Mouse (Mus musculus) liver, embryonic 14.5 days (tissue): ENCODE measurements around the gene Sec62. TPM values are rescaled to one million over a fixed set of nuclear protein-coding genes. Genes with fewer than 3 reads are reported as not detected.
A peak's percentile ranks its signal among the peaks of the same experiment; 100 is the strongest.

Experiments used
- ATAC-seq: fragments of 200-750 bp; cut with Nextera tagmentation; 2 replicates; pipeline ENCODE4 v1.8.0; 2017; ENCODE audit warnings: moderate number of reproducible peaks, mild to moderate bottlenecking, moderate library complexity; ENCODE audit not compliant: insufficient read depth
- DNase-seq, 3 experiments: peaks; one replicate each; pipeline ENCODE4 v3.0.0-alpha.2; 2012 to 2013; ENCODE audit warnings: low read depth in 3 of 3, low spot score in 3 of 3
- H3K27ac ChIP-seq: fragments of 300-500 bp; sonication (generic); 2 replicates; pipeline ENCODE4 v1.5.1; 2014; ENCODE audit warnings: moderate library complexity, mild to moderate bottlenecking, control low read depth, inconsistent platforms
- H3K27me3 ChIP-seq: fragments of 300-500 bp; sonication (generic); 2 replicates; pipeline ENCODE4 v1.6.1; 2014; ENCODE audit warnings: mild to moderate bottlenecking, low read length, moderate library complexity; ENCODE audit not compliant: control insufficient read depth, insufficient read depth
- H3K36me3 ChIP-seq: fragments of 300-500 bp; sonication (generic); replicated peaks from 2 replicates; pipeline ENCODE4 v1.6.1; 2014; ENCODE audit warnings: low read depth; ENCODE audit not compliant: control insufficient read depth, insufficient read depth
- H3K4me1 ChIP-seq, 2 experiments: fragments of 200-500 bp in 1 of 2; fragments of 300-500 bp in 1 of 2; sonication (generic) in 1 of 2; replicated peaks; 2 replicates each; pipeline ENCODE4 v1.6.1; 2012 to 2014; ENCODE audit warnings: antibody characterized with exemption in 1 of 2, inconsistent platforms in 1 of 2, low read length in 1 of 2; ENCODE audit not compliant: control insufficient read depth in 2 of 2, insufficient read depth in 2 of 2
- H3K4me2 ChIP-seq: fragments of 300-500 bp; sonication (generic); 2 replicates; pipeline ENCODE4 v1.6.1; 2014; ENCODE audit warnings: low read depth, mild to moderate bottlenecking, control low read depth, moderate library complexity
- H3K4me3 ChIP-seq, 2 experiments: fragments of 200-500 bp in 1 of 2; fragments of 300-500 bp in 1 of 2; sonication (generic) in 1 of 2; 2 replicates each; pipeline ENCODE4 v1.5.1; 2012 to 2014; ENCODE audit warnings: low read depth in 2 of 2, low read length in 2 of 2, mild to moderate bottlenecking in 2 of 2, control low read depth in 1 of 2, inconsistent platforms in 1 of 2, moderate library complexity in 1 of 2; ENCODE audit not compliant: insufficient read depth in 1 of 2
- H3K9ac ChIP-seq: fragments of 300-500 bp; sonication (generic); replicated peaks from 2 replicates; pipeline ENCODE4 v1.6.1; 2014; ENCODE audit warnings: mild to moderate bottlenecking, control low read depth, moderate library complexity
- H3K9me3 ChIP-seq: fragments of 300-500 bp; sonication (generic); 2 replicates; pipeline ENCODE4 v1.6.1; 2016; ENCODE audit warnings: low read length, mixed read lengths; ENCODE audit not compliant: control insufficient read depth
- CTCF ChIP-seq: IDR thresholded peaks from 2 replicates; pipeline ENCODE4 v1.5.1; 2016; ENCODE audit warnings: antibody characterized with exemption, low read depth, control low read depth
- EP300 ChIP-seq: IDR thresholded peaks from 2 replicates; pipeline ENCODE4 v1.6.1; 2016; ENCODE audit warnings: antibody characterized with exemption, low read depth
- WGBS: fragments of 180-500 bp; shearing (Covaris S2); extraction: QIAGEN DNeasy Blood & Tissue Kit; methylation state at CpG from one replicate; pipeline ENCODE4 v1.1.7; 2014; ENCODE audit not compliant: insufficient replicate concordance; 5-methylcytosine and 5-hydroxymethylcytosine counted together
- polyA plus RNA-seq, 2 experiments: library from polyadenylated mRNA; depleted of rRNA in 1 of 2; stranded (reverse) in 1 of 2; unstranded in 1 of 2; fragments of >200 nt; fragmentation: Nextera tagmentation in 1 of 2; extraction: Ambion mirVana in 1 of 2; gene quantifications; 2 replicates each; pipeline versions ENCODE4 v1.2.1 to v1.2.3; 2012 to 2014

The Sec62 gene
- polyA plus RNA-seq, 2 experiments = 24.4 to 57.8 TPM

DNA sequence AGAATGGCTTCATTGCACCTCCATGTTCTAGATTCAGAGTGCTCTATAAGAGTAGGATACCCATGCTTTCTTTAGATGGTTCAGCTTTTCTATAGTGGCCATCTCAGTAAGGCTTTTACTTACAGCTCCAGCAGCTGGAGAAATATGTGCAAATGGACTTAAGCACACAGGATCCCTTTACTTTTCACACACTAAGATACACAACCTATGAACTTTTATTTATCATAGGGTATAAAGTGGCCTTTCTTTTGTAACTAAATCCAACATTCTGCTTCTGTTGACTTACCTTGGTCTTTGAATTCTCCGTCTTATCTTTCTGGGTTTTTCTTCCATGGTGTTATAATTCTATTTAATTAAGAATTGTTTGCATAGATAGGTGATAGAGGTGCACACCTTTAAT lies 21.1 kb upstream of the Sec62 start:
- Histone ChIP-seq H3K9ac (no peak overlapping the region), H3K4me1 (peaks cover 16 to 18% of the 10 kb centered on the region in 2 experiments), H3K4me2 (no peak overlapping the region), H3K9me3 (no peaks in the 10 kb centered on the region), H3K27me3 (no peaks in the 10 kb centered on the region; the same call in 1 of the 2 replicates), H3K36me3 (no peaks in the 10 kb centered on the region), H3K27ac (no peak overlapping the region), H3K4me3 (no peak overlapping the region)
- TF ChIP-seq CTCF = no peak
- ATAC-seq (no peak), DNase-seq (no peak)
- WGBS = 78% methylated on average over 1 of the region's 1 CpGs

GRCm38 (mm10) chr3:30772631-30773030 lies 20.0 kb upstream of the Sec62 start:
- Histone ChIP-seq H3K4me1 (peaks cover 7 to 11% of the 10 kb centered on the region in 2 experiments), H3K4me2 (no peak overlapping the region), H3K27me3 (no peaks in the 10 kb centered on the region; the same call in 1 of the 2 replicates), H3K36me3 (no peaks in the 10 kb centered on the region), H3K9ac (no peak overlapping the region), H3K4me3 (no peak overlapping the region), H3K9me3 (no peaks in the 10 kb centered on the region), H3K27ac (no peak overlapping the region)
- no peak for ATAC-seq
- TF ChIP-seq EP300 = no peak
- TF ChIP-seq CTCF = no peak
- 57% methylated on average over 4 of the region's 4 CpGs for WGBS
- DNase-seq = no peak

DNA sequence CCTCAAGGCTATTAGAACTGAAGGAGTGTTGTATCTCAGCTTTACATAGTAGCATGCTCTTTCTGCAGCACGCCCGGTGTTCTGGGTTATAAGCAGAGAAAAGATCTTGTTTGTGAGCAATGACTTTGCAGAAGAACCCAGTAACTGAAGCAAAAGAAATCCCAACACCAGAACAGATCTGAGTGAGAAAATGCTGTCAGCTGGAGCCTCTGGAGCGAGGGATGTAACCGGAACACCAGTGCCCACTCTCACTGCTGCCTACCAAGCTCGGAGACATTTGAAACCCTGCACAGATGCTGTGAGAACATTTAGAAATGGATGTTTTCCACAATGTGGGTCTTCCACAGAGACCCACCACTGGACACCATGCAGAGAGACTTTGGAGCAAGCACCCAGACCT lies 18.0 kb upstream of the Sec62 start:
- Histone ChIP-seq H3K27ac (no peak overlapping the region), H3K9ac (no peak overlapping the region), H3K27me3 (no peaks in the 10 kb centered on the region; the same call in 1 of the 2 replicates), H3K4me1 (peaks cover 3 to 13% of the 10 kb centered on the region in 2 experiments), H3K4me3 (no peak overlapping the region), H3K4me2 (no peak overlapping the region), H3K9me3 (no peaks in the 10 kb centered on the region), H3K36me3 (no peaks in the 10 kb centered on the region)
- no peak for TF ChIP-seq CTCF
- TF ChIP-seq EP300 = no peak
- ATAC-seq (no peak), DNase-seq (no peak)
- WGBS = 77% methylated on average over 5 of the region's 5 CpGs

DNA sequence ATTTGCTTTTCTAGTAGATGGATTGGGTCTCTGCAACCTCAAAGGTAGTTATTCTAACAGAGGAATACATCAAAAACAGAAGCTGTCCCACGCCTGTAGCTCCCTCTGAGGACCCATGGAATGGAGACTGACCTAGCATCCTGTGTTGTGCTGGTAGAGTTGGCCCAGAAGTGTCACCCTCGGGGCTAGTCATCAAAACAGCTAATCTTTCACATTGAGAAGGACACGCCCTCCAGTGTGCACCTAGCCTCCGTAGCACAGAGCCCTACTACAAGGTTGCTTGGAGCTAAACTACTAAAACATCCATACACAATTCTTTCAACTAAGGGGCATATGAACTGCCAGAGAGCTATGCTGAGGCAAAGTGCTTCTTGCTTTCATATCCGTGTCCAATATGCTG lies 14.7 kb upstream of the Sec62 start:
- ATAC-seq = peak; percentile 86

GRCm38 (mm10) chr3:30788531-30788930 lies 4.1 kb upstream of the Sec62 start:
- 33% methylated on average over 5 of the region's 5 CpGs for WGBS

More for the DNA sequence above, 14.7 kb upstream of the Sec62 start:
- no peak overlapping the region for H3K4me3 ChIP-seq
- DNase-seq = no peak
- no peak overlapping the region; the same call in 1 of the 2 replicates for H3K9ac ChIP-seq
- no peaks in the 10 kb centered on the region for H3K36me3 ChIP-seq
- peaks cover 3 to 13% of the 10 kb centered on the region in 2 experiments for H3K4me1 ChIP-seq
- TF ChIP-seq CTCF = 0 out of 2 replicates have a peak, but pooled peaks have one; percentile 14
- no peak for TF ChIP-seq EP300
- 45% methylated on average over 5 of the region's 5 CpGs for WGBS
- H3K27me3 ChIP-seq = no peaks in the 10 kb centered on the region; the same call in 1 of the 2 replicates
- no peak overlapping the region for H3K4me2 ChIP-seq
- H3K9me3 ChIP-seq = no peaks in the 10 kb centered on the region
- H3K27ac ChIP-seq = no peak overlapping the region

More at GRCm38 (mm10) chr3:30788531-30788930, 4.1 kb upstream of the Sec62 start:
- no peak overlapping the region for H3K4me3 ChIP-seq
- DNase-seq = no peak
- H3K36me3 ChIP-seq = no peaks in the 10 kb centered on the region
- no peaks in the 10 kb centered on the region for H3K27me3 ChIP-seq
- no peak overlapping the region for H3K27ac ChIP-seq
- no peak overlapping the region for H3K4me2 ChIP-seq
- no peaks in the 10 kb centered on the region for H3K9me3 ChIP-seq
- no peak overlapping the region for H3K9ac ChIP-seq
- ATAC-seq = no peak
- TF ChIP-seq EP300 (no peak), CTCF (no peak)
- peaks cover 2 to 3% of the 10 kb centered on the region in 2 experiments; a peak in 2 of 4 replicates for H3K4me1 ChIP-seq
